Mouse (Mus musculus) neural tube, embryonic 15.5 days (tissue): ENCODE measurements at regions not wholly inside any gene's neighbourhood (a gene's known extent, or its start where the extent isn't known, plus 50 kb on each side); places are given as distances from the start of the nearest gene placed in this dataset.
"Not testable (repeated sequence)": the region's sequence is repeated elsewhere in the genome, so short reads cannot be mapped to it uniquely, and the experiment has no call there.

ENCODE experiments used
- ATAC-seq: fragments of 200-750 bp; cut with Nextera tagmentation; 2 replicates; pipeline ENCODE4 v1.8.0; 2017; ENCODE audit warnings: mild to moderate bottlenecking, moderate TSS enrichment, moderate library complexity; ENCODE audit not compliant: low FRiP score
- H3K27ac ChIP-seq: fragments of 300-500 bp; sonication (generic); replicated peaks from 2 replicates; pipeline ENCODE4 v1.5.1; 2015; ENCODE audit warnings: mild to moderate bottlenecking, inconsistent platforms
- H3K27me3 ChIP-seq: fragments of 300-500 bp; sonication (generic); replicated peaks from 2 replicates; pipeline ENCODE4 v1.6.1; 2015; ENCODE audit warnings: inconsistent platforms
- H3K36me3 ChIP-seq: fragments of 300-500 bp; sonication (generic); 2 replicates; pipeline ENCODE4 v1.6.1; 2015; ENCODE audit warnings: inconsistent platforms
- H3K4me1 ChIP-seq: fragments of 300-500 bp; sonication (generic); 2 replicates; pipeline ENCODE4 v1.6.1; 2015; ENCODE audit warnings: inconsistent platforms
- H3K4me2 ChIP-seq: fragments of 300-500 bp; sonication (generic); 2 replicates; pipeline ENCODE4 v1.6.1; 2015; ENCODE audit warnings: inconsistent platforms, mild to moderate bottlenecking, moderate library complexity
- H3K4me3 ChIP-seq: fragments of 300-500 bp; sonication (generic); replicated peaks from 2 replicates; pipeline ENCODE4 v1.5.1; 2015; ENCODE audit warnings: mild to moderate bottlenecking, inconsistent platforms
- H3K9ac ChIP-seq: fragments of 300-500 bp; sonication (generic); replicated peaks from 2 replicates; pipeline ENCODE4 v1.6.1; 2015; ENCODE audit warnings: mild to moderate bottlenecking, inconsistent platforms
- H3K9me3 ChIP-seq: fragments of 300-500 bp; sonication (generic); replicated peaks from 2 replicates; pipeline ENCODE4 v1.6.1; 2016; ENCODE audit warnings: inconsistent platforms
- WGBS: fragments of 180-500 bp; shearing (Covaris S2); methylation state at CpG from one replicate; pipeline ENCODE4 v1.1.7; 2015; ENCODE audit warnings: mixed read lengths; 5-methylcytosine and 5-hydroxymethylcytosine counted together

- H3K27me3 ChIP-seq: no peaks in the 10 kb centered on the region
- H3K4me1 ChIP-seq: no peaks in the 10 kb centered on the region
- H3K4me3 ChIP-seq: no peak overlapping the region
- H3K36me3 ChIP-seq: no peaks in the 10 kb centered on the region
- no peak overlapping the region for H3K9ac ChIP-seq
- no peak overlapping the region for H3K4me2 ChIP-seq
- no peaks in the 10 kb centered on the region for H3K9me3 ChIP-seq
- H3K27ac ChIP-seq: no peak overlapping the region
- ATAC-seq: no peak
- 48% methylated on average over 4 of the region's 4 CpGs for WGBS
These were observed 754.0 kb upstream of the Slc39a10 start for GRCm38 (mm10) chr1:47646681-47647080.

GRCm38 (mm10) chr1:47606597-47606996 lies 713.9 kb upstream of the Slc39a10 start:
- 70% methylated on average over 4 of the region's 4 CpGs for WGBS
- no peaks in the 10 kb centered on the region for H3K27me3 ChIP-seq
- no peaks in the 10 kb centered on the region for H3K4me1 ChIP-seq
- H3K27ac ChIP-seq: no peak overlapping the region
- H3K36me3 ChIP-seq: no peaks in the 10 kb centered on the region
- no peak overlapping the region for H3K4me3 ChIP-seq
- no peak overlapping the region for H3K4me2 ChIP-seq
- H3K9ac ChIP-seq: no peak overlapping the region
- no peaks in the 10 kb centered on the region for H3K9me3 ChIP-seq
- ATAC-seq: no peak

GRCm38 (mm10) chr1:47603989-47604360 lies 711.3 kb upstream of the Slc39a10 start:
- Histone ChIP-seq H3K4me3 (no peak overlapping the region), H3K9ac (no peak overlapping the region), H3K36me3 (no peaks in the 10 kb centered on the region), H3K27me3 (no peaks in the 10 kb centered on the region), H3K9me3 (no peaks in the 10 kb centered on the region), H3K4me2 (no peak overlapping the region), H3K4me1 (no peaks in the 10 kb centered on the region), H3K27ac (no peak overlapping the region)
- 72% methylated on average over 2 of the region's 2 CpGs for WGBS
- no peak for ATAC-seq

- Histone ChIP-seq H3K36me3 (no peaks in the 10 kb centered on the region), H3K27ac (no peak overlapping the region), H3K4me3 (no peak overlapping the region), H3K4me1 (no peaks in the 10 kb centered on the region), H3K27me3 (no peaks in the 10 kb centered on the region), H3K9me3 (no peaks in the 10 kb centered on the region), H3K9ac (no peak overlapping the region), H3K4me2 (no peak overlapping the region)
- 27% methylated on average over 3 of the region's 3 CpGs for WGBS
- ATAC-seq: no peak
These were observed 710.8 kb upstream of the Slc39a10 start for GRCm38 (mm10) chr1:47603294-47603988.

- not testable (repeated sequence) for H3K9me3 ChIP-seq, H3K27ac ChIP-seq, H3K27me3 ChIP-seq, H3K36me3 ChIP-seq, H3K4me3 ChIP-seq, H3K4me2 ChIP-seq, H3K4me1 ChIP-seq, ATAC-seq, H3K9ac ChIP-seq
- 83% methylated on average over 1 of the region's 4 CpGs for WGBS
These were observed 701.0 kb upstream of the Slc39a10 start for GRCm38 (mm10) chr1:47593641-47594040.

- Histone ChIP-seq H3K27me3 (no peaks in the 10 kb centered on the region), H3K4me1 (no peaks in the 10 kb centered on the region), H3K9me3 (no peaks in the 10 kb centered on the region), H3K36me3 (no peaks in the 10 kb centered on the region), H3K4me2 (no peak overlapping the region), H3K27ac (no peak overlapping the region), H3K4me3 (no peak overlapping the region), H3K9ac (no peak overlapping the region)
- 15% methylated on average over 1 of the region's 1 CpGs for WGBS
- ATAC-seq: no peak
These were observed 653.0 kb upstream of the Slc39a10 start for GRCm38 (mm10) chr1:47545606-47546005.

- WGBS: 91% methylated on average over 5 of the region's 5 CpGs
- ATAC-seq: no peak
- Histone ChIP-seq H3K9ac (no peak overlapping the region), H3K4me2 (no peak overlapping the region), H3K36me3 (no peaks in the 10 kb centered on the region), H3K27me3 (no peaks in the 10 kb centered on the region), H3K9me3 (no peaks in the 10 kb centered on the region), H3K4me1 (no peaks in the 10 kb centered on the region), H3K27ac (no peak overlapping the region), H3K4me3 (no peak overlapping the region)
These were observed 618.8 kb upstream of the Slc39a10 start for GRCm38 (mm10) chr1:47511426-47511825.

GRCm38 (mm10) chr1:47507801-47508200 lies 615.1 kb upstream of the Slc39a10 start:
- no peaks in the 10 kb centered on the region for H3K4me1 ChIP-seq
- H3K9ac ChIP-seq: no peak overlapping the region
- H3K27me3 ChIP-seq: no peaks in the 10 kb centered on the region
- H3K9me3 ChIP-seq: no peaks in the 10 kb centered on the region
- no peak overlapping the region for H3K4me2 ChIP-seq
- no peaks in the 10 kb centered on the region for H3K36me3 ChIP-seq
- no peak for ATAC-seq
- no peak overlapping the region for H3K27ac ChIP-seq
- no peak overlapping the region for H3K4me3 ChIP-seq

GRCm38 (mm10) chr1:47488581-47489204 lies 596.0 kb upstream of the Slc39a10 start:
- Histone ChIP-seq H3K9me3 (no peaks in the 10 kb centered on the region), H3K4me3 (no peak overlapping the region), H3K4me1 (no peaks in the 10 kb centered on the region), H3K27ac (no peak overlapping the region), H3K9ac (no peak overlapping the region), H3K36me3 (no peaks in the 10 kb centered on the region), H3K4me2 (no peak overlapping the region), H3K27me3 (no peaks in the 10 kb centered on the region)
- no peak for ATAC-seq
- whole genome bisulfite sequencing: 75% methylated on average over 7 of the region's 7 CpGs

GRCm38 (mm10) chr1:47486087-47486486 lies 593.4 kb upstream of the Slc39a10 start:
- Histone ChIP-seq H3K36me3 (no peaks in the 10 kb centered on the region), H3K4me2 (no peak overlapping the region), H3K27me3 (no peaks in the 10 kb centered on the region), H3K27ac (no peak overlapping the region), H3K4me1 (no peaks in the 10 kb centered on the region), H3K4me3 (no peak overlapping the region), H3K9ac (no peak overlapping the region), H3K9me3 (no peaks in the 10 kb centered on the region)
- no peak for ATAC-seq

- WGBS: 63% methylated on average over 1 of the region's 1 CpGs
- Histone ChIP-seq H3K4me1 (no peaks in the 10 kb centered on the region), H3K4me2 (no peak overlapping the region), H3K36me3 (no peaks in the 10 kb centered on the region), H3K4me3 (no peak overlapping the region), H3K9me3 (no peaks in the 10 kb centered on the region), H3K27me3 (no peaks in the 10 kb centered on the region), H3K27ac (no peak overlapping the region), H3K9ac (no peak overlapping the region)
- no peak for ATAC-seq
These were observed 586.4 kb upstream of the Slc39a10 start for GRCm38 (mm10) chr1:47479059-47479458.

GRCm38 (mm10) chr1:47466573-47467253 lies 574.1 kb upstream of the Slc39a10 start:
- Histone ChIP-seq H3K4me3 (no peak overlapping the region), H3K36me3 (no peaks in the 10 kb centered on the region), H3K4me1 (no peaks in the 10 kb centered on the region), H3K9ac (no peak overlapping the region), H3K27me3 (no peaks in the 10 kb centered on the region), H3K27ac (no peak overlapping the region), H3K9me3 (no peaks in the 10 kb centered on the region), H3K4me2 (no peak overlapping the region)
- ATAC-seq: no peak
- WGBS: 71% methylated on average over 9 of the region's 9 CpGs
